Mouse (Mus musculus) kidney, embryonic 16.5 days (tissue): ENCODE data around the gene Gm3448. TPM values are rescaled to one million over a fixed set of nuclear protein-coding genes. Genes with fewer than 3 reads are reported as not detected.
"Not testable (repeated sequence)": the region's sequence is repeated elsewhere in the genome, so short reads cannot be mapped to it uniquely, and the experiment has no call there.

Experiments used
- ATAC-seq: fragments of 200-750 bp; cut with Nextera tagmentation; 2 replicates; pipeline ENCODE4 v1.8.0; 2017; ENCODE audit warnings: moderate TSS enrichment; ENCODE audit not compliant: low FRiP score, low TSS enrichment
- H3K27ac ChIP-seq: fragments of 300-500 bp; sonication (generic); 2 replicates; pipeline ENCODE4 v1.5.1; 2014; ENCODE audit warnings: low read length
- H3K27me3 ChIP-seq: fragments of 300-500 bp; sonication (generic); 2 replicates; pipeline ENCODE4 v1.6.1; 2014; ENCODE audit warnings: low read length, control low read depth, mixed read lengths; ENCODE audit not compliant: insufficient read depth
- H3K36me3 ChIP-seq: fragments of 300-500 bp; sonication (generic); 2 replicates; pipeline ENCODE4 v1.6.1; 2014; ENCODE audit warnings: low read length, control low read depth, mixed read lengths; ENCODE audit not compliant: insufficient read depth
- H3K4me1 ChIP-seq: fragments of 300-500 bp; sonication (generic); 2 replicates; pipeline ENCODE4 v1.6.1; 2014; ENCODE audit warnings: low read length, control low read depth, mixed read lengths; ENCODE audit not compliant: insufficient read depth
- H3K4me2 ChIP-seq: fragments of 300-500 bp; sonication (generic); replicated peaks from 2 replicates; pipeline ENCODE4 v1.6.1; 2014; ENCODE audit warnings: low read depth, low read length
- H3K4me3 ChIP-seq: fragments of 300-500 bp; sonication (generic); 2 replicates; pipeline ENCODE4 v1.5.1; 2014; ENCODE audit warnings: mild to moderate bottlenecking, low read length
- H3K9ac ChIP-seq: fragments of 300-500 bp; sonication (generic); replicated peaks from 2 replicates; pipeline ENCODE4 v1.6.1; 2014; ENCODE audit warnings: low read length
- H3K9me3 ChIP-seq: fragments of 300-500 bp; sonication (generic); 2 replicates; pipeline ENCODE4 v1.6.1; 2016; ENCODE audit warnings: low read length, control low read depth
- WGBS: fragments of 180-500 bp; shearing (Covaris S2); extraction: QIAGEN DNeasy Blood & Tissue Kit; methylation state at CpG from one replicate; pipeline ENCODE4 v1.1.7; 2014; 5-methylcytosine and 5-hydroxymethylcytosine counted together
- polyA plus RNA-seq: library from polyadenylated mRNA; unstranded; fragments of >200 nt; fragmentation: Nextera tagmentation; extraction: Ambion mirVana; gene quantifications from 2 replicates; pipeline ENCODE4 v1.2.1, GENCODE M21; 2015

Gene Gm3448
- polyA plus RNA-seq: 2.8 and 3.0 TPM in 2 replicates

DNA sequence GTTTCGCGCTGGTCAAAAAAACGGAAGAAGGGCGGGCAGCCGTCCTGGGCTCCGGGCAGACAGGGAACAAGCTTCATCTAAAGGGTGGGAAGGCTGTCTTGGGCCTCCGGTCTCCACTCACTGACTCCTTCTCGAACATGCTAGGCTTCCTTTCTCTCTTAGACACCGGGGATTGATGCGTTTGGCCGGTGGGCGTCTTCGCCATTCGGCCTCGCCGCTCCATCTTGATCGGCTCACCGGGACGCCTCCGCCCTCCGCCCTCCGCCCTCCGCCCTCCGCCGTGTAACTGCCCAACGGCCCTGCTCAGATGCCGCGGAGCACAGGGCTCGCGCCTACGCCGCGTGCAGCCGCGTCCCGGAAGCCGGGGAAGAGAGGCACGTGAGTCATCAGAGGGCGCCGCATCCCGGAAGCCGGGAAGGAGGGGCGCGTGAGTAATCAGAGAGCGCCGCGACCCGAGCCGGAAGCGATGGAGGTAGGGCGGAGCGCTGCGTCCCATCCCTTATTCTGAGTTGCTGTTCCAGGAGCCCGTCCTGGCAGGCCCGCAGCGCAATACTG lies at the start of gene Gm3448, which contains the start of the genes Ermard and Tcte3:
TSS of gene Gm3448 (minus strand) at position 363 of the 555 bp plus-strand sequence.
TSS of gene Ermard (plus strand) at position 34 of the 555 bp plus-strand sequence.
TSS of gene Tcte3 (minus strand) at position 314 of the 555 bp plus-strand sequence.
- not testable (repeated sequence) for H3K4me1 ChIP-seq, H3K9me3 ChIP-seq, H3K9ac ChIP-seq, H3K4me2 ChIP-seq, H3K27me3 ChIP-seq, H3K27ac ChIP-seq, H3K36me3 ChIP-seq, H3K4me3 ChIP-seq
- peak; percentile 98 for ATAC-seq
- 0% methylated on average over 12 of the region's 56 CpGs for WGBS

DNA sequence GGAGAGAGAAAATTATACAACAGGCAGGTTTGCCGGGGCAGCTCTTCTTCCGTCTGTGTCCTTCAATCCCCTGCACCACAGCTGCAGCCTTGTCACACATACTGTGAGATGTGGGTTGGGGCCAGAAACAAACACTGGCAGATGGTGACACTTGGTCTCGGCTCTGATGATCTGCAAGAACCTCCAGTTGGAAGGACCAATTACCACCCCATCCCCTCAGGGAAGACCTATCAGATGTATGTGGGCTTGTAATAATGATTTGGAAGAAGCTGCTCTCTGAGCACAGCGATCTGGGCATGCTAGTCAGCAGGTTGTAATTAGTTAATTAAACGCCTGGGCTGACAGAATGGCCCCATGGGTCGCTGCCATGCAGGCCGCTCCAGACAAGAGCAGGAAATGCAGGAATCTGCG lies 47.3 kb upstream of the Gm3448 start:
- Histone ChIP-seq H3K4me2 (no peak overlapping the region), H3K27me3 (0 out of 2 replicates have a peak, but pooled peaks cover 4% of the 10 kb centered on the region), H3K4me1 (peaks cover 8% of the 10 kb centered on the region; the same call in 1 of the 2 replicates), H3K4me3 (no peak overlapping the region), H3K36me3 (no peaks in the 10 kb centered on the region), H3K27ac (no peak overlapping the region), H3K9ac (no peak overlapping the region), H3K9me3 (no peaks in the 10 kb centered on the region)
- ATAC-seq: no peak
- 18% methylated on average over 8 of the region's 8 CpGs for WGBS

DNA sequence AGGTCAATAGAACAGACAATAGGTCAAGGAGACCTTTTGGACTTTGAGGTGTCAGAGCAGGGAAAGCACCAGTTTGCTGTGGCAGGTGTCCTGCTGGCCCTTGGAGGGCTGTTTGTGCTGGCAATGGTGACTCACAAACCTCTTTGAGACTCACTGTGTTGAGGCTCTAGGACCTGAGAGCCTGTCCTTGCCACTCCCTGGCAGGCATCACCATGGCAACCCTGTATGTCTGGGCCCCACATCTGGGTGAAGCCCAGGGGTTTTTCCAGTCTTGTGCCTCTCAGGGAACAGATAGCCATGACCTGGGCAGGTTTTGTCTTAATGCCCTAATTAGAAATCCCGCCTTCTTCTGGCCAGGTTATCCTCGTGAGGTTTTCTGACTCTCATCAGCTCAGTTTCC lies 46.8 kb upstream of the Gm3448 start:
- Histone ChIP-seq H3K9me3 (no peaks in the 10 kb centered on the region), H3K4me2 (no peak overlapping the region), H3K4me3 (no peak overlapping the region), H3K9ac (no peak overlapping the region), H3K27me3 (0 out of 2 replicates have a peak, but pooled peaks cover 4% of the 10 kb centered on the region), H3K27ac (no peak overlapping the region), H3K36me3 (no peaks in the 10 kb centered on the region), H3K4me1 (peaks cover 8% of the 10 kb centered on the region; the same call in 1 of the 2 replicates)
- no peak for ATAC-seq
- 34% methylated on average over 2 of the region's 2 CpGs for WGBS

DNA sequence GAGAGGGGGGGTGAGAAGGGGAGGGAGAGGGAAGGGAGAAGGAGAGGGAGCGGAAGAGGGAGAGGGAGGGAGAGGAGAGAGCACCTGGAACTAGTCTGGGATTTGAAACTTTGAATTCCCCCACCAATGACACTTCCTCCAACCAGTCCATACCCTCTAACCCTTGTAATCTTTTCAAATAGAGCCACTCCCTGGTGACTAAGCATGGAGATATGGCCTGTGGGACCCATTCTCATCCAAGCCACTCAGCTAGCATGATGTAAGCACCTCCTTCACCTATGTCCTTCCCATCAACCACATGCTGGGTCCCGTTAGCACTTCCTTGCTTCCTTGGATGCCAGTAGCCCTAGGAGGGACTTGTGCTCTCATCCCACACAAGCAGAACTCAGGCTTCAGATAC lies 43.7 kb upstream of the Gm3448 start:
- H3K4me1 ChIP-seq: peaks cover 8% of the 10 kb centered on the region; the same call in 1 of the 2 replicates
- no peak overlapping the region for H3K27ac ChIP-seq
- H3K9me3 ChIP-seq: no peaks in the 10 kb centered on the region
- H3K9ac ChIP-seq: no peak overlapping the region
- H3K4me3 ChIP-seq: no peak overlapping the region
- 0 out of 2 replicates have a peak, but pooled peaks cover 4% of the 10 kb centered on the region for H3K27me3 ChIP-seq
- no peak overlapping the region for H3K4me2 ChIP-seq
- WGBS: 94% methylated on average over 2 of the region's 2 CpGs
- ATAC-seq: no peak
- no peaks in the 10 kb centered on the region for H3K36me3 ChIP-seq

DNA sequence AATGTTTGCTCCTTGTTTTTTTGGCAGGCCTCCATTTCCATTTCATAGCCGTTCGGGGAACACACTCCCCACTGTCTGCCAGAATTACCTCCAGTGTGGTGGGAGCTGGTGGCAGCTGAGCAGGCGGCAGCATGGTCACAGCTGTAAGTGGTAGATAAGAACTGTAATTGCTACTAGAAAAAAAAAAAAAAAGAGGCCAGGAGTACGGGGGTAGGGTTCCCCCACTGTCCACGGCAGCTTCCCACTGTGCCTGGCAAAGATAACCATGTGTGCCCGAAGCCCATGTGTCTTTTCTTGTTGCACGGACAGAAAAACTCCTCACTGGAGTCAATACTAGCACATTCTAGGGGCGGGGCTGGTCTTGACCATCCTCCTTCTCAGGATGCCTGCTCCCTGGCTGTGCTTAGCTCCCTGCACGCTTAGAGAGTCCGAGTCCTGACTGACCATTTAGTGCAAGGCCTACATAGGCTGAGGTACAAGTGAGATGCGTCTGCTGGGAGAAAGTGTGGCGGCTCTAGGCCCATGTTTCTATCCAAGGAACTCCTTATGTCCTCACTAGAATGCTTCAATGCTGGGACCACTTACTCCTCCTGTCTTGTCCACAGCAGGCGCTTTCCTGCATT lies 43.0 kb upstream of the Gm3448 start:
- Histone ChIP-seq H3K36me3 (no peaks in the 10 kb centered on the region), H3K27ac (no peak overlapping the region), H3K27me3 (0 out of 2 replicates have a peak, but pooled peaks cover 4% of the 10 kb centered on the region), H3K4me3 (no peak overlapping the region), H3K4me2 (no peak overlapping the region), H3K4me1 (peaks cover 8% of the 10 kb centered on the region; the same call in 1 of the 2 replicates), H3K9me3 (no peaks in the 10 kb centered on the region), H3K9ac (no peak overlapping the region)
- no peak for ATAC-seq
- 77% methylated on average over 13 of the region's 13 CpGs for WGBS

DNA sequence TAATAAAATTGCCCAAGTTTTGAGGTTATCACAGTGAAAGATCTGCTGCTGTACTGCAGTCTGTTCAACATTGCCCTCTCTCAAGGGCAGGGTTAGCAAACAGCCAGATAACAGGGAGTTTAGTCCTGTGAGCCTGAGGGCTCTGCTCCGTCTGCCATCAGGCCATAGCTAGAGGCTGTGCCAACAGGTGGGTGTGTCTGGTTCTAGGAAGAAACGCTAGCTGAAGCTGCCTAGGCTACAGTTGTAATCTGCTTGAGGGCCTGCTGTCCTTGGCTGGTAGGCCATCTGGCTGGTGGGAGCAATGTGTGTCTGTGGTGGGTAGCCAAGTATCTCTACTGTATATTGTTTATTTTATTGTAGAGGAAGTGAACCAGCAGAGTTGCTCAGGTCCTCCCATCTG lies 36.2 kb upstream of the Gm3448 start:
- Histone ChIP-seq H3K4me3 (no peak overlapping the region), H3K36me3 (no peaks in the 10 kb centered on the region), H3K27me3 (no peaks in the 10 kb centered on the region), H3K9me3 (no peaks in the 10 kb centered on the region), H3K27ac (no peak overlapping the region), H3K9ac (no peak overlapping the region), H3K4me2 (no peak overlapping the region), H3K4me1 (peaks cover 15% of the 10 kb centered on the region; the same call in 1 of the 2 replicates)
- WGBS: 38% methylated on average over 2 of the region's 2 CpGs
- no peak for ATAC-seq

DNA sequence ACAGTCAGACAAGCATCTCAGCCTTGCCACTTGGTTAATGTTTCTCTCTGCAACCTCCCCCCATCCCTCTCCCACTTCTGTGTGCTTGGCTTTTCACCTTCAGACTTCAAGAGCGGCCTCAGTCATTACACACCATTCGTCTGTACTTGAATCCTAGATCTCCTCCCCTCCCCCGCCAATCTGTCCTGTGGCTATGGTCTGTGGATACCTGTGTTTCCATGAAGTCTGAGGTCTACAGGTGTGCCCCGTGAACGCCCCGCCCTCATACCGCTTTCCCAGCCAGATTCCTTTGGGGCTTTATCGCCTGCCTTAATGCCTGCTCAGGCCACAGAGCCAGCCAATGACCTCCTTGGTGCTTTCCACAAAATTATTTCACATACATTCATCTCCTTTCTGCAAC lies 33.7 kb upstream of the Gm3448 start:
- no peak overlapping the region for H3K9ac ChIP-seq
- WGBS: 61% methylated on average over 8 of the region's 8 CpGs
- H3K27ac ChIP-seq: peak overlapping the region; percentile 56; the same call in 1 of the 2 replicates
- no peaks in the 10 kb centered on the region for H3K36me3 ChIP-seq
- H3K9me3 ChIP-seq: no peaks in the 10 kb centered on the region
- no peak overlapping the region for H3K4me3 ChIP-seq
- H3K4me1 ChIP-seq: peaks cover 15% of the 10 kb centered on the region; the same call in 1 of the 2 replicates
- H3K27me3 ChIP-seq: no peaks in the 10 kb centered on the region
- peak; percentile 66 for ATAC-seq
- H3K4me2 ChIP-seq: no peak overlapping the region

DNA sequence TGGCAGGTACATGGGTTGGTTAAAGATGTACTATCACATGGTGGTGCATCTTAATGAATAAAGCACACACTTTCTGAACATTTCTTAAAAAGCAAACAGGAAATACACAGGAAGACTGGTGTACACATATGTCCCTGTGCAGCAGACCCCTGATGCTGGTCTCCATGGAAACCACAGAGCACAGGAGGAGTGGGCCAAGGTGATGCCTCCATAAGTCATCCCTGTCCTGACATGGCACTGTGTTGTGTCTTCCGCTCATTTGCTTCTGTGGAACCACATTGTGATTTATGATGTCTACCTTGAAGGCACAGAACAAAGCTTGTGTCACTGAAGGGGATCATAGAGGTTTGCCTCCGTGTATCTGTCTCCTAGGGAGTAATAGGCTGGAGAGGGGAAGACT lies 30.9 kb upstream of the Gm3448 start:
- no peaks in the 10 kb centered on the region for H3K27me3 ChIP-seq
- H3K9me3 ChIP-seq: no peaks in the 10 kb centered on the region
- no peak overlapping the region for H3K27ac ChIP-seq
- H3K4me1 ChIP-seq: peaks cover 17% of the 10 kb centered on the region; the same call in 1 of the 2 replicates
- ATAC-seq: no peak
- H3K36me3 ChIP-seq: no peaks in the 10 kb centered on the region
- H3K9ac ChIP-seq: no peak overlapping the region
- 62% methylated on average over 2 of the region's 2 CpGs for WGBS
- no peak overlapping the region for H3K4me3 ChIP-seq
- no peak overlapping the region for H3K4me2 ChIP-seq

DNA sequence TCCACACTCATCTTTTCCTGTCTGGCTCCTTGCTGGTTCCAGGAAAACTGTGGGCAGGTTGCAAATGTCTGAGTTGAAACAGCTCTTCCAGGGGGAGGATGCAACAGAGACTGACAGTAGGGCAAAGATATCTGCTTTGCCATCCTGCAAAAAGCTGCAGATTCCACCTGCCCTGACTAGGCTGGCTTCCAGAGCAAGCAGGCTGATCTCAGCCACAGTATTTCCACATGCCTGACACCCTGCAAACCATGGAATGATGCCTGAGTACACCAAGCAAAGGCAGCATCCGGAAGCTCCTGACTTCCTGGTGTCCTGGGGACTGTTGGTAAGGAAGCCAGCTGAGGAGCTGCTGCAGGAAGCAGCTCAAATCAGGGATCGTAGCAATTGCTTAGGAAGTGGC lies 27.8 kb upstream of the Gm3448 start:
- Histone ChIP-seq H3K9ac (no peak overlapping the region), H3K36me3 (0 out of 2 replicates have a peak, but pooled peaks cover 4% of the 10 kb centered on the region), H3K27me3 (no peaks in the 10 kb centered on the region), H3K9me3 (no peaks in the 10 kb centered on the region), H3K4me2 (no peak overlapping the region), H3K4me3 (no peak overlapping the region), H3K27ac (no peak overlapping the region), H3K4me1 (peaks cover 12% of the 10 kb centered on the region)
- ATAC-seq: no peak
- WGBS: 41% methylated on average over 2 of the region's 2 CpGs
